Mouse (Mus musculus) frontal cortex, postnatal 36 days (tissue): ENCODE results near the gene Gm7697.
"Not testable (repeated sequence)": the region's sequence is repeated elsewhere in the genome, so short reads cannot be mapped to it uniquely, and the experiment has no call there.

Experiments used
- DNase-seq, 2 experiments: peaks; one replicate each; pipeline ENCODE4 v3.0.0; 2022; ENCODE audit warnings: low spot score in 2 of 2

Gene Gm7697

GRCm38 (mm10) chr8:69522876-69523275, at the start of gene Gm7697:
Gene Gm7697, minus strand, starts transcription at chr8:69522976.
- not testable (repeated sequence) for DNase-seq

- not testable (repeated sequence) for DNase-seq
These were observed 28.5 kb upstream of the Gm7697 start for GRCm38 (mm10) chr8:69551249-69551648.

DNA sequence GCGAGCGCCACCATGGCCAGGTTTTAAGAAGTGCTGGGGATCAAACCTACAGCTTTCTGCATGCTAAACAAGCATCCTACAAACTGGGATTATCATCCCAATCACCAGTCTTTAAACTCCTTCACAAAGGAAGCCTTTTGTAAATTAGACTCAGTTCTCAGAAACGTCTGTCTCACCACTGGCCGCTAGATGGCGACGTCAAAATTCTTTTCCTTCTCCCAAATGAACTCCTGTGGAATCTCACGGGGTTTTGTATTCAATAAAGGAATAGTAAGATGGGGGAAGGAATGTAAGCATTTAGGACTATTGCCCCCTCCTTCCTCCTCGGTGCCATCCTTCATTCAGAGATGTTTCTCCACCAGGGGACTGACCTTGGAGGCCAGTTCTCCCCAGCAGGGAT, 26.8 kb upstream of the Gm7697 start:
- peak; percentile 61 to 78 for DNase-seq

DNA sequence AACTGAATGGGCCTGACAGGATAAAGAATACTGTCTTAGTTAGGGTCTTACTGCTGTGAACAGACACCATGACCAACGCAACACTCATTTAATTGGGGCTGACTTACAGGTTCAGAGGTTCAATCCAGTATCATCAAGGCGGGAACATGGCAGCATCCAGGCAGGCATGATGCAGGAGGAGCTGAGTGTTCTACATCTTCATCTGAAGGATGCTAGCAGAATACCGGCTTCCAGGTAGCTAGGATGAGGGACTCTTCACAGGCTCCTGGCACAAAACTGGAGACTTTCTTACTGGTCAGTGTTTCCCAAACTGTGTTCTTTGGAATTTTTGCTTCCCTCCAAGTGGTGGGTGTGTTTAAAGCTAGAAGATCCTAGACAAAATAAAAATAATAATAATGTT, 25.3 kb upstream of the Gm7697 start:
- not testable (repeated sequence) for DNase-seq

DNA sequence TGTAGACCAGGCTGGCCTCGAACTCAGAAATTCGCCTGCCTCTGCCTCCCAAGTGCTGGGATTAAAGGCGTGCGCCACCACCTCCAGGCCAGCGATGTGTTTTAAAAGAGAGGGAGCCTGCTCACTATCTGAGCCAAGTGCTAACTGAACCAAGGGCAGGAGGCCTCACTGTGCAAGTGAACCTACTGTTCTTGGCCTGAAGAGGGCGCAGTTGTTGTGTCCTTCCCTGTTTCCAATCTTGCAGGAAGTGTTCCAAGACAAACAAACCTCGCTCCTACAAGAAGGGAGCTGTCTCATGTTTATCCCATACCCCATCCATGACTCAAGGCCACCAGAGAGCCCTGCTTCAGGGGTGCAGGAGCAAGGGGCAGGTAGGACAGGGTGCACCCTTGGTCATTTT, 24.4 kb upstream of the Gm7697 start:
- DNase-seq, result not testable (repeated sequence)

DNA sequence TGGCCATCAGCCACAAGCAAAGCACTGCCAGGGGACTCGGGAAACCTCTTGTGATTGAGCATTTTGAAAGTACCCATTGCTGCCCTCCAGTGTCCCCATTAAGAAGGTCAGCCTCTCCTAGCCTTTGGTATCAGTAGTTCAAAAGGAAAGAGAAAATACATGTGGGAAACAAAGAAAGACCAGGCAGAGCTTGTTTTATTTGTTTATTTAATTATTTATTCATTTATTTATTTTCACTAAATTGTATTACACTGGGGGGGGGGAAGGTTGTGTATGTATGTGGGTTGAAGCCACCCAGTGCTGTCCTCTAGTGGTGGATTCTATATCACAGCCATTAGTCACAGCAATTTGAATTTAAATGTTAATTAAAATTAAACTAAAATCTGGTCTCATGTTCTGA, 22.2 kb upstream of the Gm7697 start:
- DNase-seq, result not testable (repeated sequence)

DNA sequence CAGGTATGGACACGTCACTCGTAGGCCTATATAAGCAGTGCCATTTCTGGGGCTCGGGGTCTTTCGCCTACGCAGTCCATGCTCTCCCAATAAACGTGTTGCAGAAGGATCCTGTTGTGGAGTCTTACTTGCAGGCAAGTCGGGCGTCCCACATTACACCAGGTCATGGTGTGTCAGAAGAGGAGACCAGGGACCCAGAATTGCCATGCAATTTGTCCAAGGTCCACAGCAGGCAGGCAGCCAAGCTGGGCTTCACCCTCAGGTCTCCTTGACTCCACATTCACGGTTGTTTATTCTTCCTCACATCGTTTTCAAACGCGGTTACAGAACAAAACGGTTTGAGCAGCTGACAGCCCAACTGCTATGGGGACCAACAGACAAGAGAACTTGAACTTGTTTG, 21.7 kb upstream of the Gm7697 start:
- DNase-seq, result peak in 1 of 2 experiments; percentile 20

- DNase-seq, result not testable (repeated sequence)
These were observed 21.2 kb upstream of the Gm7697 start for GRCm38 (mm10) chr8:69543984-69544383.

DNA sequence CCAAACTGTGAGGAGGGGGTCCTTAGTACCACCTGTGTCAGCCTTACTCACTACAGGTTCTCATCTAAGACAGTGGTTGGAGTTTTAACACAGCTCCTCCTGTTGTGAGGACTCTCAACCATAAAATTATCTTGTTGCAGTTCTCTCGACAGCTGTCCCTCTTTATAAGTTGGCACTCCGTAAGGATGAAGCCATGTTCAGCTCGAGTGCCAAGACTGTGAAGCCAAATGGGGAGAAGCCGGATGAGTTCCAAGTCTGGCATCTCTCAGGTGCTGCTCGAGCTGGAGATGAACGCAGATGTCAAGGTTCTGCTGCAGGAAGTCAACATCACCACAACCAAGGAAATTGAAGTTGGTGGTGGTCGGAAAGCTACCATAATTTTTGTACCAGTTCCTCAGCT, 18.0 kb upstream of the Gm7697 start:
- not testable (repeated sequence) for DNase-seq

- not testable (repeated sequence) for DNase-seq
These were observed 17.6 kb upstream of the Gm7697 start for GRCm38 (mm10) chr8:69540331-69540730.

DNA sequence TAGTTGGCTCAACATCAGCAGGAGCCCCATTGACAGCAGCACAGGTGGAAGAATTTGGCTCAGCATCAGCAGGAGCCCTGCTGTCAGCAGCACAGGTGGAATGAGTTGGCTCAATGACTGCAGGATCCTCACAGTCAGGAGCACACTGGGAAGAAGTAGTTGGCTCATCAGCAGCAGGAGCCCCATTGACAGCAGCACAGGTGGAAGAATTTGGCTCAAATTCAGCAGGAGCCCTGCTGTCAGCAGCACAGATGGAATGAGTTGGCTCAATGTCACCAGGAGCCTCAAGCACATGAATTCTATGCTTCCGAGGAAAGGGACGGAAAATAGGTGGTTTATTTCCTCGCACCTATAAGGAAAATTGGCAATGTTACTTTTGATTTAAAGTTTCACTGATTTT, 47.8 kb downstream of the Gm7697 start:
- not testable (repeated sequence) for DNase-seq

- not testable (repeated sequence) for DNase-seq
These were observed 69.3 kb downstream of the Gm7697 start, which contains the start of gene Gm9495 for GRCm38 (mm10) chr8:69453465-69453864. Gene Gm9495, minus strand, starts transcription at chr8:69453565.
